Mouse (Mus musculus): ENCODE measurements at regions not wholly inside any gene's neighbourhood (a gene's known extent, or its start where the extent isn't known, plus 50 kb on each side); places are given as distances from the start of the nearest gene placed in this dataset.

GRCm38 (mm10) chr1:47094498-47094897 is 201.8 kb upstream of the Slc39a10 start:
- no peaks in the 10 kb centered on the region for H3K79me2 ChIP-seq (replicated peaks; ENCODE audit: control insufficient read depth, insufficient read depth, low read length)
- TF ChIP-seq EP300 (IDR thresholded peaks at IDR 0.05; ENCODE audit: insufficient read depth, low read depth, low read length) (no peak), POLR2A (IDR thresholded peaks at IDR 0.05; ENCODE audit: insufficient read depth, low read depth, low read length) (no peak), CTCF (IDR thresholded peaks at IDR 0.05) (no peak)
- no peaks in the 10 kb centered on the region for H3K4me1 ChIP-seq (ENCODE audit: control insufficient read depth, insufficient read depth, low read length)
- 35% methylated on average over 3 of the region's 3 CpGs for WGBS
- no peaks in the 10 kb centered on the region for H3K36me3 ChIP-seq (ENCODE audit: control insufficient read depth, insufficient read depth, low read length)
- no peak overlapping the region for H3K9ac ChIP-seq (ENCODE audit: low read depth, low read length)
- intact Hi-C loops (cut with DNase I) = no loop called here
- no peak overlapping the region for H3K4me3 ChIP-seq
- H3K27me3 ChIP-seq (ENCODE audit: control insufficient read depth, insufficient read depth, low read length) = no peaks in the 10 kb centered on the region
- no peak overlapping the region for H3K27ac ChIP-seq
- DNase-seq = no peak

GRCm38 (mm10) chr1:47093289-47093947 is 200.8 kb upstream of the Slc39a10 start:
- no peaks in the 10 kb centered on the region for H3K4me1 ChIP-seq (ENCODE audit: control insufficient read depth, insufficient read depth, low read length)
- WGBS = 70% methylated on average over 6 of the region's 6 CpGs

GRCm38 (mm10) chr1:47076423-47076822 is 183.8 kb upstream of the Slc39a10 start:
- H3K27ac ChIP-seq = no peak overlapping the region
- TF ChIP-seq POLR2A (IDR thresholded peaks at IDR 0.05; ENCODE audit: insufficient read depth, low read depth, low read length) = no peak
- 81% methylated on average over 7 of the region's 7 CpGs for WGBS
- no peak overlapping the region for H3K4me3 ChIP-seq
- H3K9ac ChIP-seq (ENCODE audit: low read depth, low read length) = no peak overlapping the region
- no peaks in the 10 kb centered on the region for H3K36me3 ChIP-seq (ENCODE audit: control insufficient read depth, insufficient read depth, low read length)
- no peak for DNase-seq
- intact Hi-C loops (cut with DNase I) = no loop called here
- no peaks in the 10 kb centered on the region for H3K27me3 ChIP-seq (ENCODE audit: control insufficient read depth, insufficient read depth, low read length)
- no peaks in the 10 kb centered on the region for H3K4me1 ChIP-seq (ENCODE audit: control insufficient read depth, insufficient read depth, low read length)
- H3K79me2 ChIP-seq (replicated peaks; ENCODE audit: control insufficient read depth, insufficient read depth, low read length) = no peaks in the 10 kb centered on the region

More at GRCm38 (mm10) chr1:47093289-47093947, 200.8 kb upstream of the Slc39a10 start:
- Histone ChIP-seq H3K27me3 (ENCODE audit: control insufficient read depth, insufficient read depth, low read length) (no peaks in the 10 kb centered on the region), H3K79me2 (replicated peaks; ENCODE audit: control insufficient read depth, insufficient read depth, low read length) (no peaks in the 10 kb centered on the region), H3K9ac (ENCODE audit: low read depth, low read length) (no peak overlapping the region), H3K36me3 (ENCODE audit: control insufficient read depth, insufficient read depth, low read length) (no peaks in the 10 kb centered on the region), H3K27ac (no peak overlapping the region), H3K4me3 (no peak overlapping the region)
- intact Hi-C loops (cut with DNase I) = no loop called here
- TF ChIP-seq POLR2A (IDR thresholded peaks at IDR 0.05; ENCODE audit: insufficient read depth, low read depth, low read length) (no peak), CTCF (IDR thresholded peaks at IDR 0.05) (no peak), EP300 (IDR thresholded peaks at IDR 0.05; ENCODE audit: insufficient read depth, low read depth, low read length) (no peak)
- no peak for DNase-seq

GRCm38 (mm10) chr1:47058149-47058548 is 165.5 kb upstream of the Slc39a10 start:
- no peak overlapping the region for H3K9ac ChIP-seq (ENCODE audit: low read depth, low read length)
- H3K79me2 ChIP-seq (replicated peaks; ENCODE audit: control insufficient read depth, insufficient read depth, low read length) = no peaks in the 10 kb centered on the region
- no peaks in the 10 kb centered on the region for H3K27me3 ChIP-seq (ENCODE audit: control insufficient read depth, insufficient read depth, low read length)
- no peaks in the 10 kb centered on the region for H3K4me1 ChIP-seq (ENCODE audit: control insufficient read depth, insufficient read depth, low read length)
- no peak overlapping the region for H3K4me3 ChIP-seq
- no peak for DNase-seq
- WGBS = 56% methylated on average over 1 of the region's 1 CpGs
- no peaks in the 10 kb centered on the region for H3K36me3 ChIP-seq (ENCODE audit: control insufficient read depth, insufficient read depth, low read length)
- intact Hi-C loops (cut with DNase I) = no loop called here
- no peak overlapping the region for H3K27ac ChIP-seq
- TF ChIP-seq CTCF (IDR thresholded peaks at IDR 0.05) = no peak
- no peak for TF ChIP-seq POLR2A (IDR thresholded peaks at IDR 0.05; ENCODE audit: insufficient read depth, low read depth, low read length)
- no peak for TF ChIP-seq EP300 (IDR thresholded peaks at IDR 0.05; ENCODE audit: insufficient read depth, low read depth, low read length)

GRCm38 (mm10) chr1:47057344-47057743 is 164.7 kb upstream of the Slc39a10 start:
- Histone ChIP-seq H3K9ac (ENCODE audit: low read depth, low read length) (no peak overlapping the region), H3K4me1 (ENCODE audit: control insufficient read depth, insufficient read depth, low read length) (no peaks in the 10 kb centered on the region), H3K4me3 (no peak overlapping the region), H3K36me3 (ENCODE audit: control insufficient read depth, insufficient read depth, low read length) (no peaks in the 10 kb centered on the region), H3K27me3 (ENCODE audit: control insufficient read depth, insufficient read depth, low read length) (no peaks in the 10 kb centered on the region), H3K27ac (no peak overlapping the region), H3K79me2 (replicated peaks; ENCODE audit: control insufficient read depth, insufficient read depth, low read length) (no peaks in the 10 kb centered on the region)
- 73% methylated on average over 3 of the region's 3 CpGs for WGBS
- DNase-seq = no peak
- TF ChIP-seq EP300 (IDR thresholded peaks at IDR 0.05; ENCODE audit: insufficient read depth, low read depth, low read length) (no peak), CTCF (IDR thresholded peaks at IDR 0.05) (no peak), POLR2A (IDR thresholded peaks at IDR 0.05; ENCODE audit: insufficient read depth, low read depth, low read length) (no peak)
- intact Hi-C loops (cut with DNase I) = no loop called here

- no peaks in the 10 kb centered on the region for H3K27me3 ChIP-seq (ENCODE audit: control insufficient read depth, insufficient read depth, low read length)
- H3K36me3 ChIP-seq (ENCODE audit: control insufficient read depth, insufficient read depth, low read length) = no peaks in the 10 kb centered on the region
- intact Hi-C loops (cut with DNase I) = no loop called here
- H3K27ac ChIP-seq = no peak overlapping the region
- no peak overlapping the region for H3K4me3 ChIP-seq
- TF ChIP-seq EP300 (IDR thresholded peaks at IDR 0.05; ENCODE audit: insufficient read depth, low read depth, low read length) (no peak), CTCF (IDR thresholded peaks at IDR 0.05) (no peak), POLR2A (IDR thresholded peaks at IDR 0.05; ENCODE audit: insufficient read depth, low read depth, low read length) (no peak)
- no peaks in the 10 kb centered on the region for H3K79me2 ChIP-seq (replicated peaks; ENCODE audit: control insufficient read depth, insufficient read depth, low read length)
- no peak overlapping the region for H3K9ac ChIP-seq (ENCODE audit: low read depth, low read length)
- no peak for DNase-seq
- H3K4me1 ChIP-seq (ENCODE audit: control insufficient read depth, insufficient read depth, low read length) = no peaks in the 10 kb centered on the region
These were observed 158.5 kb upstream of the Slc39a10 start for GRCm38 (mm10) chr1:47051109-47051508.
